Mouse (Mus musculus) layer of hippocampus, postnatal 10 days (tissue): ENCODE measurements around the gene Sesn1. TPM values are rescaled to one million over a fixed set of nuclear protein-coding genes. Genes with fewer than 3 reads are reported as not detected.
"Not testable (repeated sequence)": the region's sequence is repeated elsewhere in the genome, so short reads cannot be mapped to it uniquely, and the experiment has no call there.

ENCODE experiments used
- DNase-seq, 2 experiments: peaks; one replicate each; pipeline ENCODE4 v3.0.0; 2021; ENCODE audit warnings: low spot score in 2 of 2
- total RNA-seq, 2 experiments: library from RNA; stranded (reverse); gene quantifications; 2 replicates each; pipeline ENCODE4 v1.2.3; 2021

The Sesn1 gene
- total RNA-seq, 2 experiments from 2014 or later = 28.7 to 31.4 TPM

DNA sequence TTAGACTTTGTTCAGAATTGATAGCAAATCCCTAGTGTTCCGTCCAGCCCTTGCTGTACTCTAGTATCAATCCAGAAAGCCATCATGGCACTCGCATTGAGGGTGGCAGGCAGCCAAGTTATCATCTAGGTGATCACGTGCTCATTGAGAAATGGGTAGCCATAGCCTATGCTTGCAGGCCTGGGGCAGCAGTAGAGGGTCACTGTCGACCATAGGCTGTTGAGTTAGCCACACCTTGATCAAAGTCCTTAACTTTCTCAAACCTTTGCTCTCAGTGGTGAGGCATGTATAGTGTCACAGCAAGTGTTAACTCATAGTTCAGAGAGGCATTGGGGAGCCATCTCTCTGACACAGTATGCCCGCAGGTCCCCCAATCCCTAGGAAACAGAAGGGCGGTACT lies 11.4 kb downstream of the Sesn1 start:
- DNase-seq = no peak

GRCm38 (mm10) chr10:41822573-41823281 lies 13.0 kb downstream of the Sesn1 start:
- DNase-seq = no peak

GRCm38 (mm10) chr10:41823282-41823675 lies 13.5 kb downstream of the Sesn1 start:
- not testable (repeated sequence) for DNase-seq

DNA sequence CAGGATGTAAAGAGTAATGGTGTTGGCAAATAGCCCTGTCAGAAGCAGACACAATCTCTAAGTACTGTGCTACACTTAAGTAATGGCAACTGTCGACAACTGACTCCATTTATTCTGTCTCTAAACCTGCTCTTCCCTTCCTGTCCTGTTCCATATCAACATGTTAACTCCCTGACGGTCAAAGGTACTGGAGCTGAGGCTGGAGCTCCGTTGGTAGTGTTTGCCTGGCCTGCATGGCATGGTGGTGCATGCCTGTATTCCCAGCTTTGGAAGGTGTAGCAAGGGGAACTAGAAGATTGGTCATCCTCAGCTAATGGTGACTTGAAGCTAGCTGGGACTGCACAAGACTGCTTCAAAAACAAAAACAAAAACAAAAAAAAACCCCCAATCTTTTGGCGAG lies 14.2 kb downstream of the Sesn1 start:
- DNase-seq = no peak

GRCm38 (mm10) chr10:41825041-41825440 lies 15.3 kb downstream of the Sesn1 start:
- DNase-seq = no peak

DNA sequence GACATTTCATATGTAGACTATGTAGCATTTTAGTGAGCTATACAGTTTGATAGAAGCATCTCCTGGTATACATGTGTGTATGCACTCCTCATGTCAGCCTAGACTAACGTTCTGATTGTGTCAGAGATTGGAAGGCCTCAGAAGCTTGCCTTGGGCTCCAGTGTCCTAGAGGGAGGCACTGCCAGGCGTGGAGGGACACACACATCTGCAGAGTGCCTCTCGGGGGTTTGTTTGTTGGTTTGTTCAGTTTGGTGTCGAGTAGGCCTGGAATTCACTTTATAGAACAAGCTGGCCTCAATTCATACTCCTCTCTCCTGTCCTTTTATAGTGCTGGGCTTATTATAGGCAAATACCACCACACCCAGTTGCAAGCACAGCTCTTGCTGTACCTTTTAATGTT lies 16.3 kb downstream of the Sesn1 start:
- DNase-seq = no peak

DNA sequence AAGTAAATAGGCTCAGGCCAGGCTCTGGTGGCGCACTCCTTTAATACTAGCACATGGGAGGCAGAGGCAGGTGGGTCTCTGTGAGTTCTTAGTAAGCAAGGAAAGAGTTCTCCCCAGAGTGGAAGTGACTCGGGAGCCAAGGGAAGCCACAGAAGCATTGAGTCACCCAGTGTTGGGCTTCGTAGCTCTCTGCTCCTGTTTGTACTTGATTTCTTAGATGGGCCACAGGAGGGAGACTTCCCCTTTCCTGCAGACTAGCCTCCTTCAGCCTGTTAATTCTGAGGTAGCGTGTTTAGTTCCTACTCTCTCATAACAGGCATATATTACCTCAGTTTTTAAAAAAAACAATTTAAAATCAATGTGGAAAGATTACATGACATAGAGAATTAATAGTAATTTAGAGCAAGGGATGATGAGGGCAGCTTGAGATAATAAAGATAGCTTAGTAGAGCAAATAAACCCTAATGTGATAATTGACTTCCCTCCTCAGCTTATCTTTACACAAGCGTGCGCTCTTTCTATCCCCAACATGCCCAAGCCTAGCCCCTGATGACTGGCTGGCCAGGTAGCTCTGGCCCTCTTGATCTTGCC lies 16.9 kb downstream of the Sesn1 start:
- DNase-seq = no peak

DNA sequence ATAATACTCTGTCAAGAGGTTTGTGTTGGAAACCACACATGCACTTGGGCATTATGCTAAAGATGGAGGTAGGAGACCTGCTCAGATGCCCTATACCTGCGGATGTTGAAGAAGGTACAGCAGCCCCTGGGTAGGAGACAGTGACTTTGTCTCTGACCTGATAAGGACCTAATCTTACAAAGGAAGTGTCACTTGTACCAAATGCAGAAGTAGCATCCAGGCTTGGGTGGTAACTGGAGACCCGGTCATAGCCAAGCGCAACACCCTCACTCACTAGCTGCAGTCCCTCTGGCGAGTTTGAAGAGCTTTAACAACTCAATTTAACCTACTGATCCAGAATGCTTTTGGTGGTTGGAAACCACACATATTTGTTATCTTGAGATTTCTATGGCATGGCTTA lies 18.0 kb downstream of the Sesn1 start:
- no peak for DNase-seq

DNA sequence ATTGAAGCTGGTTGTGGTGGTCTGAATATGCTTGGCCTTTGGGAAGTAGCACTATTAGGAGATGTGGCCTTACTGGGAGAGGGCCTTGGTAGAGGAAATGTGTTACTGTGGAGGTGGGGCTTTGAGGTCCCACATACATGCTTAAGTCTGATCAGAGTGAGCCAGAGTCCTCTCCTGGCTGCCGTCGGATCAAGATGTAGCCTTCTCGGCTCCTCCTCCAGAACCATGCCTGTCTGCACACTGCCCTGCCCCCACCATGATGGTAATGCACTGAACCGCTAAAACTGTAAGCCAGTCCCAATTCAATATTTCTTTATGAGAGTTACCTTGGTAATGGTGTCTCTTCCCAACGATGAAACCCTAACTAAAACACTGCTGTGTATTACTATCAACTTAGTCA lies 19.5 kb downstream of the Sesn1 start:
- DNase-seq = no peak

GRCm38 (mm10) chr10:41829980-41830379 lies 20.2 kb downstream of the Sesn1 start:
- no peak for DNase-seq

DNA sequence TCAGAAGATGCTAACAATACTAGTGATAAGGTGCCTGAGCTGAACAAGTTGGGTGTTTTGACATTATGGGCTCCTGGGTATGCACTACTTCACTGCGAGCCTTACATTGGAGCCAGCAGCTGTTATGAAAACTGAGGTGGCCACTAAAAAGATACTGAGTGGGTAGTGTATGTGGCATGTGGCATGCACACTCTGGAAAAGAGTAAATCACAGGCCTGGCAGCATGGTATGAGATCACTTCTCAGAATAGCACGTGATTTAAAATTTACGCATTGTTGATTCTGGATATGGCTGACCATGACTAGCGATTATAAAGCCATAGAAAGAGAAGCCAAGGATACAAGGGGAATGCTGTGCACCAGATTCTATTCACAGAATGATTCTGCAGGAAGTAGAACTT lies 20.7 kb downstream of the Sesn1 start:
- DNase-seq = no peak

- DNase-seq = peak; percentile 78 to 81
These were observed 21.3 kb downstream of the Sesn1 start for GRCm38 (mm10) chr10:41830851-41831522.

GRCm38 (mm10) chr10:41832191-41832590 lies 22.5 kb downstream of the Sesn1 start:
- no peak for DNase-seq

DNA sequence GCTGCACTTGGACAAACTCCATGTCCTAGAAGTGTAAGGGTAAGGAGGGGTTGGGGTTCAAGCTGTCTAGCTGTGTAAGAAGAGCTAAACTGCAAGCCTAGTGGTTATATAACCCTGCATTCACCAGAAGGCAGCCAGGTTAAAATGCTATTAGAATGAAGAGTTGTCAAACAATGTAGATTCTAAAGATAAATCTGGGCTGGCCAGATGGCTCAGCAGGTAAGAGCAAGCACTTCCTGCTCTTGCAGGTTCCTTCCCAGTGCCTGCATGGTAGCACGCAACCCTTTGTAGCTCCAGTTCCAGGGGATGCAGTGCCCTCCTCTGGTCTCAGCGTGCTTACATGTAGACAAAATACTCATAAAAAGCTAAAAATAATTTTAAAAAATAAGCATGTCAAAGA lies 24.4 kb downstream of the Sesn1 start:
- no peak for DNase-seq

DNA sequence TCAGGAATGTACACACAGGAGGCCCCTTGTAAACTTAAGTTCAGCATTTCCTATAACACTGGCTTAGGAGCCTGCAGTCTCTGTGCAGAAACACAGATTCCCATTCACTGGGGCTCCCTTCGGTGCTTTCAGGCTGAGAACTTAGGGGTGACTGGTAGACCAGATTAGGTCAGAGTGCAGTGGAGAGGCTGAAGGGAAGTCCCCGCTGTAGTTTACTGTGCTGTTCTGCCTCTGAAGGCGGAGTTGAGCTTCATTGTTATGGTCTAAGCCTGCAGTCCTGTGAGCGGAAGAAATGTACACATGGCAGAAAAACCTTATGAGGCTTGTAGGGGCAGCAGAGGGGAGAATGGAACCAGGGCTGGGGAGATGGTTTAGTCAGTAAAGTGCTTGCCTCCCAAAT lies 29.2 kb downstream of the Sesn1 start:
- DNase-seq = no peak

DNA sequence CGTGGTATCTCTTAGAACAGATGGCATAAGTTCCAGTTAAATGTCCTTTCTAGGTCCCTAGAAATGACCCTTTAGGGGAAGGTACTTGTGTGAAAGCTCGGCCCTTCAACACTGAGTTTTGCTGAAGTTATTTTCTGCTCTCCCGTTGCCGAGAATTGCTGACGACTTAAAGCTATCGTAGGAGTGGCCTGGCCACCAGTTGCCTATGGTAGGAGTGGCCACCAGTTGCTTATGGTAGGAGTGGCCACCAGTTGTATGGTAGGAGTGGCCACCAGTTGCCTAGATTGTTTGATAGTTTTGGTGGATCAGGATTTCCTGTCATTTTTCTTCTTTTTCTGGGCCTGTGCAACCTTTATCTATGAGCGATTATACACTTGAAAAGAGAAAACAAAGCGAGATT lies 38.0 kb downstream of the Sesn1 start:
- DNase-seq = no peak

- no peak for DNase-seq
These were observed 39.0 kb downstream of the Sesn1 start for GRCm38 (mm10) chr10:41848721-41849120.

GRCm38 (mm10) chr10:41859820-41860219 lies 50.1 kb downstream of the Sesn1 start:
- no peak for DNase-seq

DNA sequence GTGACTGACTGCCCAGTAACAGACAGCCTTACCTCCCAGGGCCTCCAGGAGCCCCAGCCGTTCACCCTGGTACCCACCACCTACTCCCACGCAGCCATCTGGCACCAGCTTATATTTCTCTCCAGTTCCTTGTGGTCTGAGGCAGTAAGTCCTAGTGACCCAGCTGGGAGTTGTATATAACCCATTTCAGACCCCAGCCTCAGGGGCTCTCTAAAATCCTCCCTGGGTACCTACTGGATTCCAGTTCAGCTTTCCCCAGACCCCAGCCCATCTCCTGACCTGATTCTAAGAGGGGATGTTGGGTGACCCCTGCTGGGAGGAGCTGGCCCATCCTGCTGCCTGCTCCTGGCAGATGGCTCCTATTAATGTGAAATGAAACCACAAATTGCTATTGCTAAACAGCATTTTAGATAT lies 50.5 kb downstream of the Sesn1 start:
- DNase-seq = no peak

DNA sequence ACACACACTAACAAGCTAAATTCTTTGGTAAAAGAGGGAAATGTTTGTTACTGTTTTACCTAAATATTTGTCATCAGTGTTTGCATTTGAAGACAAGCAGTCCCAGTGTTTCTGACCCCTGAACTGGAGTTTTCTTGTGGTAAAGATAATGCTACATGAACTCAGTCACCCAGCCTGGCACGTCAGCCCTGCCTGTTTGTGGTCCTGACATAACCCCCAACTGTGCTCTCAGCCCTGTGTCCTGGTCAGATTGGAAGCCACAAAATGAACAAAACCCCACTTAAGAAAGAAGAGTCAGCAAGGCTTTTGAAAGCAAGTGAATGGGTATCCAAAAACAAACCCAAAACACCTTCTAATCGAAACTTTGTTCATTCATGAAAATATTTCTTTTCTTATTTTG lies 53.3 kb downstream of the Sesn1 start:
- DNase-seq = no peak

- DNase-seq = no peak
These were observed 56.5 kb downstream of the Sesn1 start for GRCm38 (mm10) chr10:41866069-41866837.

- DNase-seq = no peak
These were observed 57.1 kb downstream of the Sesn1 start for GRCm38 (mm10) chr10:41866838-41867154.
